Mouse (Mus musculus) MEL (cell line): ENCODE measurements at regions not wholly inside any gene's neighbourhood (a gene's known extent, or its start where the extent isn't known, plus 50 kb on each side); places are given as distances from the start of the nearest gene placed in this dataset.

Source experiments
- DNase-seq: peaks from one replicate; pipeline ENCODE4 v3.0.0; 2011; ENCODE audit warnings: low read depth, low spot score
- H3K27ac ChIP-seq: 2 replicates; pipeline ENCODE4 v1.5.1; 2012; ENCODE audit warnings: low read depth, mild to moderate bottlenecking, control low read depth, low read length, moderate library complexity; ENCODE audit not compliant: control insufficient read depth
- H3K27me3 ChIP-seq, 2 experiments: fragments of 150-350 bp in 1 of 2; sonication (generic) in 1 of 2; 2 replicates each; pipeline ENCODE4 v1.6.1; 2012; ENCODE audit warnings: low read length in 2 of 2, mild to moderate bottlenecking in 2 of 2, improper control_type of control experiment in 1 of 2, moderate library complexity in 1 of 2; ENCODE audit not compliant: insufficient read depth in 2 of 2, control insufficient read depth in 1 of 2
- H3K36me3 ChIP-seq, 2 experiments: 2 replicates each; pipeline ENCODE4 v1.6.1; 2012 to 2014; ENCODE audit warnings: low read length in 2 of 2, improper control_type of control experiment in 1 of 2, inconsistent platforms in 1 of 2, mild to moderate bottlenecking in 1 of 2; ENCODE audit not compliant: insufficient read depth in 2 of 2, control insufficient read depth in 1 of 2
- H3K4me1 ChIP-seq, 2 experiments: fragments of 150-350 bp in 1 of 2; sonication (generic) in 1 of 2; 2 replicates each; pipeline ENCODE4 v1.6.1; 2012; ENCODE audit warnings: low read length in 2 of 2, improper control_type of control experiment in 1 of 2, mild to moderate bottlenecking in 1 of 2; ENCODE audit not compliant: insufficient read depth in 2 of 2, control insufficient read depth in 1 of 2
- H3K4me3 ChIP-seq, 2 experiments: fragments of 150-350 bp in 1 of 2; sonication (generic) in 1 of 2; 2 replicates each; pipeline ENCODE4 v1.5.1; 2012; ENCODE audit warnings: low read depth in 2 of 2, low read length in 2 of 2, mild to moderate bottlenecking in 2 of 2, moderate library complexity in 2 of 2, control low read depth in 1 of 2, improper control_type of control experiment in 1 of 2; ENCODE audit not compliant: control insufficient read depth in 1 of 2, insufficient read depth in 1 of 2
- H3K79me2 ChIP-seq: 2 replicates; pipeline ENCODE4 v1.6.1; 2012; ENCODE audit warnings: mild to moderate bottlenecking, low read length, moderate library complexity; ENCODE audit not compliant: control insufficient read depth, poor library complexity, insufficient read depth
- H3K9ac ChIP-seq: 2 replicates; pipeline ENCODE4 v1.6.1; 2012; ENCODE audit warnings: low read depth, mild to moderate bottlenecking, control low read depth, low read length, moderate library complexity; ENCODE audit not compliant: control insufficient read depth, poor library complexity, severe bottlenecking
- H3K9me3 ChIP-seq: fragments of 150-350 bp; sonication (generic); replicated peaks from 2 replicates; pipeline ENCODE4 v1.6.1; 2012; ENCODE audit warnings: mild to moderate bottlenecking, low read length, improper control_type of control experiment, moderate library complexity; ENCODE audit not compliant: insufficient read depth
- BHLHE40 ChIP-seq: IDR thresholded peaks from 2 replicates; pipeline ENCODE4 v1.6.1; 2012; ENCODE audit warnings: low read depth, mild to moderate bottlenecking, inconsistent platforms, low read length, improper control_type of control experiment, borderline replicate concordance
- CTCF ChIP-seq, 3 experiments: IDR thresholded peaks in 2 of 3; conservative IDR thresholded peaks in 1 of 3; 2 replicates each; pipeline ENCODE4 v1.5.1; 2011 to 2012; ENCODE audit warnings: low read length in 3 of 3, low read depth in 2 of 3, mild to moderate bottlenecking in 2 of 3, improper control_type of control experiment in 1 of 3, inconsistent platforms in 1 of 3, mixed read lengths in 1 of 3, moderate library complexity in 1 of 3; ENCODE audit not compliant: control insufficient read depth in 1 of 3, insufficient read depth in 1 of 3, poor library complexity in 1 of 3, severe bottlenecking in 1 of 3
- KAT2A ChIP-seq: conservative IDR thresholded peaks from 2 replicates; pipeline ENCODE4 v1.6.1; 2012; ENCODE audit warnings: low read depth, low read length, improper control_type of control experiment, inconsistent platforms
- MAFK ChIP-seq: IDR thresholded peaks from 2 replicates; pipeline ENCODE4 v1.6.1; 2011; ENCODE audit warnings: low read depth, mild to moderate bottlenecking, low read length, improper control_type of control experiment, borderline replicate concordance
- MAZ ChIP-seq: IDR thresholded peaks from 2 replicates; pipeline ENCODE4 v1.6.1; 2012; ENCODE audit warnings: low read depth, mild to moderate bottlenecking, inconsistent platforms, low read length, improper control_type of control experiment
- MEF2A ChIP-seq: IDR thresholded peaks from 2 replicates; pipeline ENCODE4 v1.6.1; 2014; ENCODE audit warnings: low read depth, mild to moderate bottlenecking, inconsistent platforms, low read length, improper control_type of control experiment; ENCODE audit not compliant: poor library complexity, insufficient replicate concordance, severe bottlenecking; ENCODE audit errors: extremely low read depth
- NELFE ChIP-seq: IDR thresholded peaks from 2 replicates; pipeline ENCODE4 v1.6.1; 2011; ENCODE audit warnings: low read depth, low read length, improper control_type of control experiment
- POLR2AphosphoS5 ChIP-seq: IDR thresholded peaks from 2 replicates; pipeline ENCODE4 v1.6.1; 2012; ENCODE audit warnings: low read depth, borderline replicate concordance, mild to moderate bottlenecking, inconsistent platforms, low read length, moderate library complexity, mixed read lengths
- TAL1 ChIP-seq: IDR thresholded peaks from 2 replicates; pipeline ENCODE4 v1.6.1; 2012; ENCODE audit warnings: mild to moderate bottlenecking, inconsistent platforms, low read length, moderate library complexity, mixed read lengths
- TCF12 ChIP-seq: IDR thresholded peaks from 2 replicates; pipeline ENCODE4 v1.6.1; 2014; ENCODE audit warnings: low read depth, mild to moderate bottlenecking, inconsistent platforms, low read length, improper control_type of control experiment, moderate library complexity
- USF2 ChIP-seq, 2 experiments: IDR thresholded peaks; 2 replicates each; pipeline ENCODE4 v1.6.1; 2011 to 2012; ENCODE audit warnings: improper control_type of control experiment in 2 of 2, low read length in 2 of 2, borderline replicate concordance in 1 of 2, inconsistent platforms in 1 of 2, low read depth in 1 of 2, mild to moderate bottlenecking in 1 of 2; ENCODE audit not compliant: insufficient read depth in 1 of 2
- ZMIZ1 ChIP-seq: IDR thresholded peaks from 2 replicates; pipeline ENCODE4 v1.6.1; 2012; ENCODE audit warnings: low read depth, mild to moderate bottlenecking, inconsistent platforms, low read length, improper control_type of control experiment, moderate library complexity

DNA sequence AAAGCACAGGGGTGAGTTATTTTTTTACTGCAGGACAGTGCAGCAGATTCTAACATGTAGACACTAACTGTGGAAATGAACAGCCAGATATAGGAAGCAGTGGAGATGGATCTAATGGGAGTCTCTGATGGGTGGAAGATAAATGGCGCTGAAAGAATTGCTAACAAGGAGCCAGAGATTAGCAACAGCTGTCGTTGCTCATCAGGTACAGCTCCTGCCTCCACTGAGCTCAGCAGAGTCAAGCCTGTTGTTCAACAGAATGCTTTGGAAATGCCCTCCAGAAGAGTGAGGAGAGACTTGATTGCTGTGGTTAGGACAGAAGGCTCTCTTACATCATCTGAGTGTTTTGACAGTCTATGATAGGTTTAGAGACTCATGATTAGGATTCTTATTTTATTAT lies 51.9 kb upstream of the Sesn3 start:
- DNase-seq = no peak
- Histone ChIP-seq H3K9me3 (no peaks in the 10 kb centered on the region), H3K36me3 (no peaks in the 10 kb centered on the region), H3K4me3 (no peak overlapping the region), H3K27me3 (peaks cover 5 to 13% of the 10 kb centered on the region in 2 experiments), H3K4me1 (no peaks in the 10 kb centered on the region), H3K79me2 (no peaks in the 10 kb centered on the region), H3K27ac (no peak overlapping the region), H3K9ac (no peak overlapping the region)
- no peak for TF ChIP-seq MAZ
- TF ChIP-seq NELFE = no peak
- TF ChIP-seq ZMIZ1 = no peak
- no peak for TF ChIP-seq MEF2A
- TF ChIP-seq USF2 (IDR thresholded peaks at IDR 0.05; ENCODE audit: borderline replicate concordance in 1 of 2, insufficient read depth in 1 of 2, low read depth in 1 of 2, low read length in 2 of 2) = no peak
- TF ChIP-seq KAT2A = no peak
- no peak for TF ChIP-seq TCF12
- no peak for TF ChIP-seq BHLHE40
- no peak for TF ChIP-seq POLR2AphosphoS5
- no peak for TF ChIP-seq MAFK
- no peak for TF ChIP-seq TAL1
- TF ChIP-seq CTCF (IDR thresholded peaks at IDR 0.05 in 2 of 3, conservative IDR thresholded peaks at IDR 0.05 in 1 of 3; ENCODE audit: control insufficient read depth in 1 of 3, insufficient read depth in 1 of 3, low read depth in 2 of 3, low read length in 3 of 3, poor library complexity in 1 of 3, severe bottlenecking in 1 of 3) = no peak
